Mouse (Mus musculus) B cell, adult (primary cell): ENCODE data around the gene Duoxa1. TPM values are rescaled to one million over a fixed set of nuclear protein-coding genes. Genes with fewer than 3 reads are reported as not detected.

Source experiments
- total RNA-seq: library from RNA; stranded (reverse); gene quantifications from 4 replicates; pipeline ENCODE4 v1.2.4, GENCODE M21; 2023; ENCODE audit not compliant: inconsistent age

The Duoxa1 gene
- not detected in 4 replicates for total RNA-seq

GRCm38 (mm10) chr2:122313536-122313935, at the start of gene Duoxa1:
Gene Duoxa1, minus strand, starts transcription at chr2:122313730.

GRCm38 (mm10) chr2:122315372-122315771, 1.8 kb upstream of the Duoxa1 start, which contains the start of gene Duox1:
Gene Duox1, plus strand, starts transcription at chr2:122315672.

GRCm38 (mm10) chr2:122298596-122299490, 14.7 kb downstream of the Duoxa1 start, which contains the start of gene Duoxa2:
Gene Duoxa2, plus strand, starts transcription at chr2:122298900.

GRCm38 (mm10) chr2:122298096-122298499, 15.4 kb downstream of the Duoxa1 start, which contains the start of gene Duox2:
Gene Duox2, minus strand, starts transcription at chr2:122298449.

Other genes with a start within 250 kb of the Duoxa1 start
- gene Spg11, start 195.3 kb downstream of the Duoxa1 start, total RNA-seq = 27.8 to 32.9 TPM (median 31.7 TPM) in 4 replicates
- 1,673 to 1,804 TPM (median 1,715 TPM) in 4 replicates for gene B2m, start 166.0 kb downstream of the Duoxa1 start, total RNA-seq
- 0.61 to 1.5 TPM (median 0.87 TPM) in 4 replicates for gene Trim69, start 153.0 kb downstream of the Duoxa1 start, total RNA-seq
- gene Patl2, start 127.5 kb downstream of the Duoxa1 start, total RNA-seq = not detected in 4 replicates
- not detected in 4 replicates for gene Terb2, start 127.5 kb downstream of the Duoxa1 start, total RNA-seq
- 5.5 to 8.5 TPM (median 6.1 TPM) in 4 replicates for gene Sord, start 79.0 kb downstream of the Duoxa1 start, total RNA-seq
- not detected in 4 replicates for gene Duox2, start 15.3 kb downstream of the Duoxa1 start, total RNA-seq
- not detected in 4 replicates for gene Duoxa2, start 14.8 kb downstream of the Duoxa1 start, total RNA-seq
- not detected in 4 replicates for gene Duox1, start 1.9 kb upstream of the Duoxa1 start, total RNA-seq
- 4.1 to 5.4 TPM (median 4.3 TPM) in 4 replicates for gene Shf, start 55.4 kb upstream of the Duoxa1 start, total RNA-seq
- 112 to 139 TPM (median 116 TPM) in 4 replicates for gene Slc28a2, start 112.7 kb upstream of the Duoxa1 start, total RNA-seq
- 1.9 to 3.2 TPM (median 2.8 TPM) in 4 replicates for gene Gm14085, start 171.2 kb upstream of the Duoxa1 start, total RNA-seq